Mouse (Mus musculus) erythroblast, embryonic 14.5 days (primary cell): ENCODE measurements at regions not wholly inside any gene's neighbourhood (a gene's known extent, or its start where the extent isn't known, plus 50 kb on each side); places are given as distances from the start of the nearest gene placed in this dataset.

ENCODE experiments used
- H3K27me3 ChIP-seq: 2 replicates; pipeline ENCODE4 v1.6.1; 2012; ENCODE audit warnings: inconsistent platforms; ENCODE audit not compliant: control insufficient read depth
- H3K36me3 ChIP-seq: 2 replicates; pipeline ENCODE4 v1.6.1; 2012; ENCODE audit warnings: mild to moderate bottlenecking, inconsistent platforms; ENCODE audit not compliant: control insufficient read depth
- H3K4me1 ChIP-seq: 2 replicates; pipeline ENCODE4 v1.6.1; 2012; ENCODE audit warnings: inconsistent platforms; ENCODE audit not compliant: control insufficient read depth
- H3K4me3 ChIP-seq: replicated peaks from 2 replicates; pipeline ENCODE3; 2012; ENCODE audit warnings: moderate library complexity, mild to moderate bottlenecking, inconsistent platforms
- H3K9me3 ChIP-seq: 2 replicates; pipeline ENCODE4 v1.6.1; 2012; ENCODE audit warnings: low read length, inconsistent platforms, mixed read lengths; ENCODE audit not compliant: control insufficient read depth
- GATA1 ChIP-seq: IDR thresholded peaks from 2 replicates; pipeline ENCODE4 v1.6.1; 2012; ENCODE audit warnings: low read length, inconsistent platforms, mixed read lengths
- TAL1 ChIP-seq: IDR thresholded peaks from 3 replicates; pipeline ENCODE4 v1.6.1; 2012; ENCODE audit warnings: low read length, inconsistent platforms, mixed read lengths

DNA sequence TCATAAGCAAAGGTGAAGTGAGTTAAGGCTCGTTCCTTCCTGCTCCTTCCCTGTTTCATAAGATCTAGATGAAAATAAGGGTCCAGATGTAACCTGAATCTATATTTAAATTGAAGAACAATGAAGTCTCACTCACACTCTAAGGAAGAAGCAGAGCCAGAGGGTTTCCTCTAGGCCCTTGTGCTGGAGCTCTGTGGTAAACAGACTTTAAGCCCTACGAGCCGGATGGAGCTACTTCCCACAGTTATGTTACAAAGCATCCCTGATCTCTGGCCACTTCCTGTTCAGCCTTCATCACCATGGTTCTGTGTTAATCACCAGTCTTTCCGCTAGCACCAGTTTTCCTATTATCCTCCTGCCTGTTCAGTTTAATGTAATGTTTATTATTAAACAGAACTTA, 250.1 kb downstream of the Lyplal1 start:
- no peak for TF ChIP-seq GATA1
- no peak for TF ChIP-seq TAL1
- Histone ChIP-seq H3K36me3 (no peaks in the 10 kb centered on the region), H3K4me1 (no peaks in the 10 kb centered on the region), H3K9me3 (no peaks in the 10 kb centered on the region), H3K4me3 (no peak overlapping the region), H3K27me3 (no peaks in the 10 kb centered on the region)

DNA sequence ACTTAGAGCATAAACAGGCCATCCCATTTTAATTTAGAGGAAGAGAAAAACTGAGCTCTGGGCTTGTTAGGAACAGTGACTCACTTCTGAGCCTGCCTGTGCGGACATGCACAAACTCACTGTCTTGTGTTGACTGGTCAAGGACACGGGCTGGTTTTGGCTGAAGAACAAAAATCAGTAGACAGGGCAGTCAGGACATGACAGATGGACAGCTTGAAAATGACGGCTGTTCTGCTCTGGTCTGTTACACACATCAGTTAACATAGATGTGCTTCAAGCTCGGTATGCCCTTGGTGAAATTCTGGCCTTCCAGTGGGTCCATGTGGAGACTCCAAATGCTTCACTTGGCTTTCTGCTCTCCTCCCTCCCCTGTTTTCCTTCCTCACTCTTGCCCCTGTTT, 248.4 kb downstream of the Lyplal1 start:
- Histone ChIP-seq H3K27me3 (no peaks in the 10 kb centered on the region), H3K36me3 (no peaks in the 10 kb centered on the region), H3K4me3 (no peak overlapping the region), H3K4me1 (no peaks in the 10 kb centered on the region), H3K9me3 (no peaks in the 10 kb centered on the region)
- TF ChIP-seq TAL1 (no peak), GATA1 (no peak)

DNA sequence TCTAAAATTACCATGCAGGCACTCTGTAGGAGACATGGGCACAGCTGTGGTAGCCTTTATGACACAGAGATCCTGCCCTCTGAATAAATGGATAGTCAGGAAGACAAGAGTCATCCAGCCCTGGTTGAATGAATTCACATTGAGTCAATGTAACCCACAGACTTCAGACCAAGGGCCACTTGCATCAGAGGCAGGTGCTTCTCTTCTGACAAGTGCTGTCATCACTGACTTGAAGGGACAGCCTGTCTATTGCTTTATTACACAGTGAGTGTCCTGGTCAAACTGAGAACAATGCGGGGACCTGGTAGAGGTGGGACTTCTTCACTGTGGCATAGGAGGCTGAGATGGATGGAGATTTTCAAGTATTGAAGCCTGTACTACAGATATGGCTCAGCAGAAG, 230.1 kb downstream of the Lyplal1 start:
- Histone ChIP-seq H3K36me3 (no peaks in the 10 kb centered on the region), H3K27me3 (no peaks in the 10 kb centered on the region), H3K9me3 (no peaks in the 10 kb centered on the region), H3K4me3 (no peak overlapping the region), H3K4me1 (no peaks in the 10 kb centered on the region)
- TF ChIP-seq GATA1 (no peak), TAL1 (no peak)

DNA sequence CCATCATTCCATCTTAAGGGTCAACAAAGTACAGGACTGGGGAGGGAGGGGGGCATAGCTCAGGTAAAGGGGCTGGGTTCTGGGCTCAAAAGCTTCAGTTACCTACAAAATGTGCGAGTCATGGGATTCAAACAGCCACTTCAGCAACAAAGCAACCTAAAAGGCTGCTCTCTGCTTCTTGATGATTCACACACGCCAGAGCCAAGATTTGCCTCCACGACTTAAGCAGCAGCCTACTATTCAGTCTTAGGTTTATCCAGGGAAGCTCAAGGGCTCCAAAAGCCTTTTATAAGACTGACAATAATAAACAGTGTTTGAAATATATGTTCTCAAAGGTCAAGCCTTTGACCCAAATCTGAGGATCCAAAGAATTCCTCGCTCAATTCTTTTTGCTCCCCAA, 225.3 kb downstream of the Lyplal1 start:
- no peaks in the 10 kb centered on the region for H3K9me3 ChIP-seq
- no peaks in the 10 kb centered on the region for H3K36me3 ChIP-seq
- no peaks in the 10 kb centered on the region for H3K27me3 ChIP-seq
- no peak overlapping the region for H3K4me3 ChIP-seq
- TF ChIP-seq GATA1, result no peak
- TF ChIP-seq TAL1, result no peak
- H3K4me1 ChIP-seq, result no peaks in the 10 kb centered on the region

DNA sequence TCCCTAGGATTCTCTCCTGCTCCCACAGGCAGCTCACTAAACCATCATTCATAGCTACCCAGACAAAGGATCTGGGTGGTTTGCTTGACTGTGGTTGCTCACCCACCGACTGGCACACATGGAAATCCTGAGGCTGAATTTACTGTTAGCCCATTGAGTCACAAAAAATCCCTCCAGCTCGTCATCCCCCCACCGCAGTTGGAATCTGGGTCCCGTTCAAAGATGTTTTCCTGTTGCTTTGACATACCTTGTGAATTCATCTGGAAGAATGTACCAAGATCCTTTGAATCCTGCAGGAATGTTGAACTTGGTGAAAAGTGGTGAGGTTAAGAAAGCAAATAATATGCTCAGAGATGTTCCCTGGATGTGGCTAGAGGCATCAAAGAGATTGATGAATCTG, 223.7 kb downstream of the Lyplal1 start:
- Histone ChIP-seq H3K4me1 (no peaks in the 10 kb centered on the region), H3K27me3 (no peaks in the 10 kb centered on the region), H3K4me3 (no peak overlapping the region), H3K36me3 (no peaks in the 10 kb centered on the region), H3K9me3 (no peaks in the 10 kb centered on the region)
- no peak for TF ChIP-seq TAL1
- no peak for TF ChIP-seq GATA1

DNA sequence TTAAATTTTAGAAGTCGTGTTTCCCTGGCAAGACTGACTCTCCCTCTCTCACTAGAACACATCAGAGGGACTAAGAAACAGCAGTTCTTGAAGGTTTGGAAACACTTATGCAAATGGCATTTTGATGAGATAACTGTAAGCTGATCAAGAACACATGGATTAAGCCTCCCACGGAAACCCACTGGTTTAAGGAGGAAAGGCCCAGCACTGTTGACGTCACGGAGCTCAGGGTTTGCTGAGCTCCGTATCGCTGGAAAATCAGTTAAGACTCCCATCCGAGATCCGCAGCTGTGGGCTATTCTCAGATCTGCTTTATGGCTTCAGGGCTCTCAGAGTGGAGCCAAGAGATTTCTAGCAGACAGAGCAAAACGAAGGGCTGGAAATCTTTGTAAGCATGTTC, 218.6 kb downstream of the Lyplal1 start:
- no peak overlapping the region for H3K4me3 ChIP-seq
- no peaks in the 10 kb centered on the region for H3K36me3 ChIP-seq
- H3K27me3 ChIP-seq, result no peaks in the 10 kb centered on the region
- TF ChIP-seq GATA1 (no peak), TAL1 (no peak)
- no peaks in the 10 kb centered on the region for H3K4me1 ChIP-seq
- no peaks in the 10 kb centered on the region for H3K9me3 ChIP-seq

DNA sequence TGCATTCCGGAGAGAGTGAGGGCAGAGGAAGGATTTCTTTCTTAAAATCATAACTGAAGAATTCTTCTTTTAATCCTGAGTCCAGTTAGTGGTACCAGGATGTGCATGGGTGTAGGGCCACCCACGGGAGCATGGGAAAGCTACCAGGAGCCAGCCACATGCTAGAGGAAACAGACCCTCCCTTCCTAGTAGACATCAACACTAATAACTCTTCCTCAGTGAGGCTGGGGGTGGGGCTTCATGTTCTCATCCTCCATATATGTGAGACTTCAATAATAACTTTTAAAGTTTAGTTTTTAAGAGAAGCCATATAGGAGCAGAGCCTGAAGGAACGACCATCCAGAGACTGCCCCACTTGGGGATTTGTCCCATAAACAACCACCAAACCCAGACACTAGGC, 216.8 kb downstream of the Lyplal1 start:
- no peaks in the 10 kb centered on the region for H3K36me3 ChIP-seq
- TF ChIP-seq GATA1 (no peak), TAL1 (no peak)
- H3K9me3 ChIP-seq, result no peaks in the 10 kb centered on the region
- H3K27me3 ChIP-seq, result no peaks in the 10 kb centered on the region
- H3K4me1 ChIP-seq, result no peaks in the 10 kb centered on the region
- H3K4me3 ChIP-seq, result no peak overlapping the region

DNA sequence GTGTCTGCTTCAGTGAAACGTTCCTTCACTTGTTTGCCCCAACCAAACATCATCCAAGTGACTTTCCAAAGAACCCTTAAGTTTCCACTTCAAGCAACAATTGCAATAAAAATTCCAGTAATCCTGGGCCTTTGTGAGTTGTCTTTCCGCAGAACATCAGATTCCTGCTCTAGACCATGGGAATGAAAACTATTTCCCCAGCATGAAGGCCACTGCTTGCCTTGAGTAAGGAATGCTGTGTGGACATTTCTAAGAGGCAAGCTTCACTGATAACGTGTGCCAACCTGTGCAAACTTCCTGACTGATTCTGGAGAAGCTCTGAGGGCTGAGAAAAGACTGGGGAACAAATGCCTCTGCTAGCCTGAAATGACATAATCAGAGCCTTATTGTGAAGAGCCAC, 214.7 kb downstream of the Lyplal1 start:
- Histone ChIP-seq H3K27me3 (no peaks in the 10 kb centered on the region), H3K9me3 (no peaks in the 10 kb centered on the region), H3K4me1 (no peaks in the 10 kb centered on the region), H3K4me3 (no peak overlapping the region), H3K36me3 (no peaks in the 10 kb centered on the region)
- no peak for TF ChIP-seq GATA1
- no peak for TF ChIP-seq TAL1

DNA sequence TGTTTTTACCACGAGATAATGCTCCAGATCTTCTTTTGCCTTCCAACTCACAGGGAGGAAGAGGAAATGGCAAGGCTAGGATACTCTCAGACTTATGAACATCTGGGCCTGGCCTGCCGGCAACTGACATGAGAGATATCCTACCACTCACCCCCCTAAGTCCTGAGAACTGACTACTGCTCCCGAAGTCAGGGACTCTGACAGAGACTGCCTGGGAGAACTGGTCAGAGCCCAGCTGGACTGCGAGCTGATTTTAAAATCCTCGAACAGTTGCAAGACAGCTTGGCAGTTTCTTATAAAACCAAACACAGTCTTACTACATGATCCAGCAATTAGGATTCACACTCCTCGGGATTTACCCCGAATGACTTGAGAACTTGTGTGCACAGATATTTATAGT, 211.4 kb downstream of the Lyplal1 start:
- Histone ChIP-seq H3K27me3 (no peaks in the 10 kb centered on the region), H3K36me3 (no peaks in the 10 kb centered on the region), H3K4me1 (no peaks in the 10 kb centered on the region), H3K4me3 (no peak overlapping the region), H3K9me3 (no peaks in the 10 kb centered on the region)
- TF ChIP-seq GATA1 (no peak), TAL1 (no peak)

DNA sequence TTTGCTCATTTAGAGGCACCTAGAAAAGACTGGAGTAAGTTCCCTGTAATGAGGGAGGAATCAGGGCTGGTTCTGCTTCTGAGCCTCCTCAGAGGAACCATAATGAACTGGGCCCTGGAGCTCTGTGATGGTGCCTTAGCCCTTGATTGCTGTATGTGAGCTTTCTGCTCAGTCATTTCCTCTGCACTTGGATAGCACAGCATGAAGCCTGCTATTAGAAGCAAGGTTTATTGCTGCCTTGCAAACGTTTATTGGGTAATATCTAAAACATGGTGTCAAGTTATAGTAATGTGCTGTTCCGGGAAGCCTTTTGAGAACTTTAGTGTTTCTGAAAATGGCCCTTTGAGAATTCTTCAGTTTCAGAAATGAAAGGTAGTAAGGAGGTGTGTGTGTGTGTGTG, 201.5 kb downstream of the Lyplal1 start:
- TF ChIP-seq GATA1 (no peak), TAL1 (no peak)
- no peaks in the 10 kb centered on the region for H3K4me1 ChIP-seq

More for the DNA sequence above, 201.5 kb downstream of the Lyplal1 start:
- no peak overlapping the region for H3K4me3 ChIP-seq
- no peaks in the 10 kb centered on the region for H3K9me3 ChIP-seq
- no peaks in the 10 kb centered on the region for H3K36me3 ChIP-seq
- H3K27me3 ChIP-seq, result no peaks in the 10 kb centered on the region
